Mouse (Mus musculus) ES-Bruce4 (cell line): ENCODE results near the gene Usb1.

ENCODE experiments used
- CTCF ChIP-seq: IDR thresholded peaks from one replicate; pipeline ENCODE4 v1.8.1; 2011; ENCODE audit warnings: low read depth, low read length
- EP300 ChIP-seq: IDR thresholded peaks from 2 replicates; pipeline ENCODE4 v1.6.1; 2011; ENCODE audit warnings: low read depth, low read length; ENCODE audit not compliant: insufficient read depth
- POLR2A ChIP-seq: IDR thresholded peaks from one replicate; pipeline ENCODE4 v1.8.1; 2011; ENCODE audit warnings: low read length; ENCODE audit not compliant: insufficient read depth

DNA sequence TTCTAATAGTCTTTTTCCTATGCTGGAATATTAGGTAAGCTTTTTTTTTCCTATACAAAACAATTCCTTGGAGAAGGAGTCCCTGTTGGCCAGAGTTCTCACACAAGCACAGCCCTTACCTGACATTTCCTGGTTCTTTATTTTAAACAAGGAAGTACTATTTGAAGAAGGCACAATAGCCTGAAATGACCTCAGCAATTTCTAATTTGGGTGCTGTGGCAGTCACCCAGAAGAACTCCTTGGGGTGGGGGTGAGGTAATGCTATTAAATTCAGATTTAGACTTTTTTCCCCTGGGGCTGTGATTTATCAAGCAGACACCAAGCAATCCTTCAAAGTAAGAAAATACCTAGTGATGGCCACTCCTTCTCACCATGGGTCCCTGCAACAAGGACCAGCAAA, 48.9 kb downstream of the Usb1 start:
- no peak for TF ChIP-seq CTCF
- TF ChIP-seq POLR2A, result no peak
- TF ChIP-seq EP300, result no peak
